Mouse (Mus musculus): ENCODE measurements around the gene Upf1. TPM values are rescaled to one million over a fixed set of nuclear protein-coding genes. Genes with fewer than 3 reads are reported as not detected.

Upf1 gene
- polyA plus RNA-seq, 1 experiment: 50.1 TPM

DNA sequence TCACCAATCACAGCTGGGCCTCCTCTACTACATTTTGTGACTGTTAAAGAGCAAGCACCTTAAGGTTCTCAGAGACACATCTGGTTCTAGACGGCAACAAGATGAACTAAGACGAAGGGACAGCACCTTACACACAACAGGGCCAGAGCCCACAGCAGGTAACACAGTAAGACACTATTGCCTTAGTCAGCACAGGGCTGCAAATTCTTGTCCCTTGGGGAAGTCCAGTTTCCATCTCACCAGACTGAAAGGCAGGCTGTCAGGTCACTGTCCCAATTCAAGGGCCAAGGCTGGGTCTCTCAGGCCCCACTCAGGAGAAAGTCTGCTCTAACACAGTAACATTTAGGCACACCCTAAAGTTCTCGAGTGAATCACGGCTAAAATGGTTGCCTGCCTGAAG, 5.6 kb downstream of the Upf1 start:
- Histone ChIP-seq H3K27me3 (ENCODE audit: control insufficient read depth, insufficient read depth, low read length, poor library complexity, severe bottlenecking) (no peaks in the 10 kb centered on the region), H3K36me3 (ENCODE audit: control insufficient read depth, insufficient read depth, low read length, poor library complexity, severe bottlenecking) (peaks cover 32% of the 10 kb centered on the region), H3K4me3 (ENCODE audit: low read depth, low read length) (no peak overlapping the region), H3K4me1 (ENCODE audit: control insufficient read depth, insufficient read depth, low read length) (peaks cover 10% of the 10 kb centered on the region), H3K27ac (ENCODE audit: insufficient read depth, low read length) (no peak overlapping the region), H3K9ac (ENCODE audit: low read depth, poor library complexity, severe bottlenecking) (no peak overlapping the region), H3K9me3 (replicated peaks; ENCODE audit: control insufficient read depth, insufficient read depth, low read length, poor library complexity, severe bottlenecking) (no peaks in the 10 kb centered on the region)
- TF ChIP-seq EP300 (IDR thresholded peaks at IDR 0.05; ENCODE audit: insufficient read depth, low read depth, low read length) (no peak), CTCF (IDR thresholded peaks at IDR 0.05; ENCODE audit: low read depth, low read length) (no peak), POLR2A (IDR thresholded peaks at IDR 0.05; ENCODE audit: insufficient read depth, low read length) (no peak)

DNA sequence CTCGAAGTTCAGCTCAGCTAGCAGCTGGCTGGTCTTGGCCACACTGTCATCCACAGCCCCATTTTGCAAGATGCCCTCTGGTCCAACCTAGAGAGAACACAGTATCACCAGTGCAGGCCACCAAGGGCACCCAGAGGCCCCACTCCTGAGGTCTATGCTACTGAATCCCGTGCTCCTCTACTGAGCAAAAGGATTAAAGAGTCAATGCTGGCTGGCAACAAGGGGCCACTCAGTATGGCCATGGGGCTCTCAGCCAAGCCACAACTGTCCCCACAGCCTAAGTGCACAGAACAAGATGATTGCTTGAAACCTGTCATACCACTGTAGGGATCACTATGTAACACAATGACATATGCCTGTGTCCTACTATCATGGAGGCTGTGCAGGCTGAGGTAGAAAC, 8.8 kb downstream of the Upf1 start:
- no peak overlapping the region for H3K4me3 ChIP-seq (ENCODE audit: low read depth, low read length)
- H3K9ac ChIP-seq (ENCODE audit: low read depth, poor library complexity, severe bottlenecking): no peak overlapping the region
- TF ChIP-seq POLR2A (IDR thresholded peaks at IDR 0.05; ENCODE audit: insufficient read depth, low read length) (no peak), EP300 (IDR thresholded peaks at IDR 0.05; ENCODE audit: insufficient read depth, low read depth, low read length) (no peak), CTCF (IDR thresholded peaks at IDR 0.05; ENCODE audit: low read depth, low read length) (no peak)
- H3K4me1 ChIP-seq (ENCODE audit: control insufficient read depth, insufficient read depth, low read length): peaks cover 6% of the 10 kb centered on the region
- peaks cover 53% of the 10 kb centered on the region for H3K36me3 ChIP-seq (ENCODE audit: control insufficient read depth, insufficient read depth, low read length, poor library complexity, severe bottlenecking)
- H3K9me3 ChIP-seq (replicated peaks; ENCODE audit: control insufficient read depth, insufficient read depth, low read length, poor library complexity, severe bottlenecking): no peaks in the 10 kb centered on the region
- H3K27ac ChIP-seq (ENCODE audit: insufficient read depth, low read length): no peak overlapping the region
- no peaks in the 10 kb centered on the region for H3K27me3 ChIP-seq (ENCODE audit: control insufficient read depth, insufficient read depth, low read length, poor library complexity, severe bottlenecking)

DNA sequence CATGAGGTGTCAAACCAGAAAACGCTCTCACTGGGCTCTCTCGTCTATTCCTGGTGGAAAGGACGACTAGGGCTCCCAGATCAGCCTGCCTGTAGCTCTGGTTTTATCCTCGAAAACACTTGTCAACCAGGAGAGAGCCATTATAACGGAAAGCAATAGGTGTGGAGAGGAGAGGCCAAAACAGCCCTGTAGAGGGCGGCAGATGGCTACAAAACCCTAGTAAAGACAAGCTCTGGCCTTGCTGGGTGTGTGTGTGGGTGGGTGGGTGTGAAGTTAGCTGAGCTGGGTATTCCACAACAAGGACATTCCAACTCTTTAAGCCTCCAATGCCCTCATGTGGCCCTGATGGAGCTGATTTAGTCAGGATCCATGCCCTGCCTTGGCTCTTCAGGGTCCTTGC, 9.4 kb downstream of the Upf1 start:
- TF ChIP-seq CTCF (IDR thresholded peaks at IDR 0.05; ENCODE audit: low read depth, low read length) (peak; percentile 56), POLR2A (IDR thresholded peaks at IDR 0.05; ENCODE audit: insufficient read depth, low read length) (no peak)
- Histone ChIP-seq H3K4me3 (ENCODE audit: low read depth, low read length) (no peak overlapping the region), H3K4me1 (ENCODE audit: control insufficient read depth, insufficient read depth, low read length) (peaks cover 2% of the 10 kb centered on the region), H3K27me3 (ENCODE audit: control insufficient read depth, insufficient read depth, low read length, poor library complexity, severe bottlenecking) (no peaks in the 10 kb centered on the region), H3K36me3 (ENCODE audit: control insufficient read depth, insufficient read depth, low read length, poor library complexity, severe bottlenecking) (peaks cover 54% of the 10 kb centered on the region), H3K9me3 (replicated peaks; ENCODE audit: control insufficient read depth, insufficient read depth, low read length, poor library complexity, severe bottlenecking) (no peaks in the 10 kb centered on the region), H3K9ac (ENCODE audit: low read depth, poor library complexity, severe bottlenecking) (no peak overlapping the region), H3K27ac (ENCODE audit: insufficient read depth, low read length) (no peak overlapping the region)

DNA sequence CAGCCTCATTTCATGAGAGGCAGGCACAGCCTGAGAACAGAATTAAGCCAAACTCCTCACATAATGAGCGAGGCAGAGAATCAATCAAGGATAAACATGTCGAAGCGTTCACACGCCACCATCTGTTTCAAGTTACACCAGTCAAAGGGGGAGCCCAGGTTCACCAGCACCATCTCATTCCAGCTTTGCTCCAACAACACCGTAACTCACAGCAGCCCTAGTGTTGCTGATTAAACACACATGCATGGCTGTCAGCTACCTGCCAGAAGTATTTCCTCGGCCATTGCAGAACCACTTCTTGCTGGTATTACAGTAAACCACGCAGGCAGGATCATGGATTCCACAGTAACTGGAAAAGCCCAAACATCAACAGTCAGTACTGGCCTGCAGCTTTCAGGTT, 10.0 kb downstream of the Upf1 start:
- no peak overlapping the region for H3K9ac ChIP-seq (ENCODE audit: low read depth, poor library complexity, severe bottlenecking)
- H3K4me1 ChIP-seq (ENCODE audit: control insufficient read depth, insufficient read depth, low read length): no peaks in the 10 kb centered on the region
- peaks cover 60% of the 10 kb centered on the region for H3K36me3 ChIP-seq (ENCODE audit: control insufficient read depth, insufficient read depth, low read length, poor library complexity, severe bottlenecking)
- no peaks in the 10 kb centered on the region for H3K9me3 ChIP-seq (replicated peaks; ENCODE audit: control insufficient read depth, insufficient read depth, low read length, poor library complexity, severe bottlenecking)
- H3K27ac ChIP-seq (ENCODE audit: insufficient read depth, low read length): no peak overlapping the region
- no peaks in the 10 kb centered on the region for H3K27me3 ChIP-seq (ENCODE audit: control insufficient read depth, insufficient read depth, low read length, poor library complexity, severe bottlenecking)
- TF ChIP-seq CTCF (IDR thresholded peaks at IDR 0.05; ENCODE audit: low read depth, low read length) (no peak), POLR2A (IDR thresholded peaks at IDR 0.05; ENCODE audit: insufficient read depth, low read length) (no peak), EP300 (IDR thresholded peaks at IDR 0.05; ENCODE audit: insufficient read depth, low read depth, low read length) (no peak)
- no peak overlapping the region for H3K4me3 ChIP-seq (ENCODE audit: low read depth, low read length)

DNA sequence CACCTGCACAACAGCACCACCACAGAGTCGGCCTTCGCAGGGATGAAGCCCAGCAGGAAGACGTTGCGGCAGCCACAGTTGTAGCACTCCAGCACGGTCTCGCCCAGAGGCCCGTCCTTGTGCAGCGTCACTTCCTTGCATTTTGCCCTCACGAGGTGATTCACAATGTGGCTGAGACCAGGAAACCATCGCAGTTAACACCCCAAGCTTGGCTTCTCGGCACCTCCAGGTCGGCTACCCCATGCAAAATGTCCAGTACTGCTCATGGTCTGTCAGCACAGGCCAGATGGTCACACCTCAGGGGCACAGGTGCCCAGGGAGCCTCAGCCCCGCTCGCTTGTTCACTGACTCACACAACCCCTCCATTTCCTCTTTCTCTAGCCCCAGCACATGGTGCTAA, 11.1 kb downstream of the Upf1 start:
- no peaks in the 10 kb centered on the region for H3K27me3 ChIP-seq (ENCODE audit: control insufficient read depth, insufficient read depth, low read length, poor library complexity, severe bottlenecking)
- peaks cover 70% of the 10 kb centered on the region for H3K36me3 ChIP-seq (ENCODE audit: control insufficient read depth, insufficient read depth, low read length, poor library complexity, severe bottlenecking)

DNA sequence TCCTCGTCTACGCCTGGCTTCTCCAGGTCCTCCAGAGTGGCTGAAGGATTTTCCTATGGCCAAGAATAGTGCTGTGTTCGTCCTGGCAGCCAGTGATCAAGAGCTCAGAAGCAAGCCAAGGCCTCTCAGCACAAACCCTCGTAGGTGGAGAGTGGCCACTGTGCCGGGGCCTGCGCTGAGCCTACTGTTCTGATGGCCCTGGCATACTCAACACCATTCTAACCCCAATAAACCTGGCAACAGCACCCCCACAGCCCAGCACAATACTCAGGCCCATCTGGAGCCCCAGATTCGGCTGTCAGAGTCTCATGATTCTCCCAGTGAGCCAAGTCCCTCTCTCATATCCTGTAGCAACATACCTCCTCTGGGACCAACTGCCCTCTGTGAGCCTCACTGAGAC, 12.4 kb downstream of the Upf1 start:
- no peak overlapping the region for H3K9ac ChIP-seq (ENCODE audit: low read depth, poor library complexity, severe bottlenecking)
- TF ChIP-seq EP300 (IDR thresholded peaks at IDR 0.05; ENCODE audit: insufficient read depth, low read depth, low read length): no peak
- TF ChIP-seq CTCF (IDR thresholded peaks at IDR 0.05; ENCODE audit: low read depth, low read length): no peak
- TF ChIP-seq POLR2A (IDR thresholded peaks at IDR 0.05; ENCODE audit: insufficient read depth, low read length): no peak
- no peaks in the 10 kb centered on the region for H3K9me3 ChIP-seq (replicated peaks; ENCODE audit: control insufficient read depth, insufficient read depth, low read length, poor library complexity, severe bottlenecking)
- peaks cover 79% of the 10 kb centered on the region for H3K36me3 ChIP-seq (ENCODE audit: control insufficient read depth, insufficient read depth, low read length, poor library complexity, severe bottlenecking)
- H3K27ac ChIP-seq (ENCODE audit: insufficient read depth, low read length): no peak overlapping the region
- H3K4me1 ChIP-seq (ENCODE audit: control insufficient read depth, insufficient read depth, low read length): no peaks in the 10 kb centered on the region
- H3K4me3 ChIP-seq (ENCODE audit: low read depth, low read length): no peak overlapping the region
- no peaks in the 10 kb centered on the region for H3K27me3 ChIP-seq (ENCODE audit: control insufficient read depth, insufficient read depth, low read length, poor library complexity, severe bottlenecking)

More for the DNA sequence above, 11.1 kb downstream of the Upf1 start:
- no peaks in the 10 kb centered on the region for H3K9me3 ChIP-seq (replicated peaks; ENCODE audit: control insufficient read depth, insufficient read depth, low read length, poor library complexity, severe bottlenecking)
- no peak overlapping the region for H3K9ac ChIP-seq (ENCODE audit: low read depth, poor library complexity, severe bottlenecking)
- no peak overlapping the region for H3K27ac ChIP-seq (ENCODE audit: insufficient read depth, low read length)
- H3K4me1 ChIP-seq (ENCODE audit: control insufficient read depth, insufficient read depth, low read length): no peaks in the 10 kb centered on the region
- TF ChIP-seq CTCF (IDR thresholded peaks at IDR 0.05; ENCODE audit: low read depth, low read length) (no peak), POLR2A (IDR thresholded peaks at IDR 0.05; ENCODE audit: insufficient read depth, low read length) (no peak), EP300 (IDR thresholded peaks at IDR 0.05; ENCODE audit: insufficient read depth, low read depth, low read length) (no peak)
- H3K4me3 ChIP-seq (ENCODE audit: low read depth, low read length): no peak overlapping the region

Measured in ES-Bruce4 (cell line).